Comparison of ENCODE assay signal across 8 mouse cellular contexts in the genomic region with DNA sequence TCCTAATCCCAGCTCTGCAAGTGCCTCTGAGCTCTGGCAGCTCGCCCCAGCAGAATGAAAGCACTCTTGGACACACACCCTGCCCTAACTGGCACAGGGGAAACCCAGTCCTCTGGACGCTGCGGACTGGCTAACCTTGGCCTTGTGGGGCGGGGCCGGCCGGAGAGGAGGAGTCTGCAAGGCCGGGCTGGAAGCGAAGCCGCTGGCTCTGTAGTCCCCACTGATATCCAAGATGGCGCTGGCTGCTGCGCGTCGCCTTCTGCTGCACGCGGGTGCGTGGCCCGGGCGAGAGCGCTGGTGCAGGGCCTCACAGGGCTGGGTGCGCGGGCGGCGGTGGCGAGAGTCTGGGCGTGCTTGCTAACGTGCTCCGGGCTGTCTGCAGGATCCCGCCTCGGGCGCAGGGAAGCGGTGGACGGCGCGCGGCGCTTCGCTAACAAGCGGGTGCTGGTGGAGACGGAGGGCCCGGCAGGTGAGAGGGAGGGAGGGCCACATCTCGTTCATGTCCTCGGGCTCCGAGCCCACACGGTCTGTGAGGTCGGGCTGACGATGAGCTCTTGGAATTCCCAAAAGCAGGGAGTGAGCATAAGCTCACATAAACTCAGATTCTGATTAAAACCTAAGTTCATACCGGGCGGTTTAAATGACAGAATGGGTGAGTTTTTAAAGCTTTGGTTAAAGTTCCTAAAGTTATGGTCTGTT. TPM values are rescaled to one million over a fixed set of nuclear protein-coding genes. Genes with fewer than 3 reads are reported as not detected.
DNase-seq lines count a peak whose midpoint lies in the region; ATAC-seq lines count a peak whose summit lies in the region.

Gene Eci1 (plus strand): TSS at position 171 of the 699 bp plus-strand sequence.

- peak within 1 kb of the TSS; percentile 83 for H3K9ac ChIP-seq in hindbrain, embryonic 12.5 days

- DNase-seq in NIH3T3 (ENCODE audit: low read depth) = peak; percentile 98
- DNase-seq in cerebellum, postnatal 10 days = peak; percentile 96 to 99
- peak; percentile 89 to 90 for DNase-seq in frontal cortex, postnatal 10 days (ENCODE audit: low spot score in 2 of 2)
- peak; percentile 88 to 94 for DNase-seq in layer of hippocampus, postnatal 14 days (ENCODE audit: low spot score in 2 of 2)
- DNase-seq in lung, postnatal 14 days = peak; percentile 94
- DNase-seq in retina, adult 2 months (ENCODE audit: low read depth, low spot score) = peak; percentile 80
- DNase-seq in thymus, postnatal 36 days = peak; percentile 63 to 68

- peak within 1 kb of the TSS; percentile 68 for H3K4me3 ChIP-seq in hindbrain, embryonic 12.5 days

- under 1% methylated on average over 48 of the region's 48 CpGs for WGBS in hindbrain, embryonic 12.5 days

- no peaks in the 10 kb centered on the region for H3K9me3 ChIP-seq in hindbrain, embryonic 12.5 days (replicated peaks)

- peaks cover 4% of the 10 kb centered on the region for H3K4me1 ChIP-seq in hindbrain, embryonic 12.5 days

- peak within 1 kb of the TSS; percentile 59 for H3K4me2 ChIP-seq in hindbrain, embryonic 12.5 days (replicated peaks)

- H3K36me3 ChIP-seq in hindbrain, embryonic 12.5 days = peaks cover 39% of the 10 kb centered on the region

- peak within 1 kb of the TSS; percentile 93 for H3K27ac ChIP-seq in hindbrain, embryonic 12.5 days

- no peaks in the 10 kb centered on the region for H3K27me3 ChIP-seq in hindbrain, embryonic 12.5 days

- ATAC-seq in hindbrain, embryonic 12.5 days (ENCODE audit: low FRiP score) = peak; percentile 96

RNA-seq across cellular contexts. Expression of gene Eci1, which starts in this region (rescaled TPM):
- 59.3 and 62.4 TPM in 2 replicates for polyA plus RNA-seq in hindbrain, embryonic 12.5 days (2016; fragmentation: Nextera tagmentation; extraction: Ambion mirVana)
- 10 to 100 TPM; 25.4 to 28.0 TPM for total RNA-seq in layer of hippocampus, postnatal 14 days (2021)

Comparison
In these comparisons a context has a peak if more than half of its experiments do, and no peak if none do; other contexts are left out.
1. Peak in every context shown above with its lines: DNase-seq, ATAC-seq, H3K4me3 ChIP-seq and H3K27ac ChIP-seq.